Mouse (Mus musculus) heart, postnatal 0 days (tissue): ENCODE measurements around the gene Dgcr8.

Experiments used
- CTCF ChIP-seq: IDR thresholded peaks from 2 replicates; pipeline ENCODE4 v1.5.1; 2016; ENCODE audit warnings: antibody characterized with exemption, control low read depth, low read depth
- EP300 ChIP-seq: IDR thresholded peaks from 2 replicates; pipeline ENCODE4 v1.6.1; 2016; ENCODE audit warnings: antibody characterized with exemption, low read depth

DNA sequence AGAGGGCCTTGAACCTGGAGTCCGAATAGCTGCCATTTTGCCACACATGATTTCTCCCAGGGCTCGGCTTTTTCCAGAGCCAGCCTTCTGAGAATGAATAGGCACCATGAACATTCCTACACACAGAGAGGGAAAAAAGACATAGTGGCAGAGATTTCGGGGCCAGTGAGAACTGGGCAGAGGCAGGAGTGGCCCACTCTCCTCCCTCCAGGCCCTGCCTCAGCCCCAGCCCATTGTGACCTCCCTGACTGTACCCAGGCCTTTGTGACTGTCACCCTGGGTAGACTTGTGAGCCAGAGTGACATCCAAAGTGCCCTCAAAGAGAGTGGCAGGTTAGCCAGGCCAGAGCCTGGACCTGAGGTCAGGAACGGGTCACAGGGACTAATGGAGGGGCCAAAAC, 71.5 kb downstream of the Dgcr8 start, which contains the start of gene Ccdc188:
- TF ChIP-seq CTCF, result no peak
- TF ChIP-seq EP300, result no peak
